Mouse (Mus musculus) lung, adult 2 months (tissue): ENCODE measurements around the gene Trmu. TPM values are rescaled to one million over a fixed set of nuclear protein-coding genes. Genes with fewer than 3 reads are reported as not detected.
"Not testable (repeated sequence)": the region's sequence is repeated elsewhere in the genome, so short reads cannot be mapped to it uniquely, and the experiment has no call there.

Experiments
- DNase-seq: peaks from one replicate; pipeline ENCODE4 v3.0.0; 2022
- H3K4me1 ChIP-seq: fragments of 200-500 bp; 2 replicates; pipeline ENCODE4 v1.6.1; 2011; ENCODE audit warnings: low read length; ENCODE audit not compliant: control insufficient read depth, insufficient read depth
- H3K4me3 ChIP-seq: fragments of 200-500 bp; replicated peaks from 2 replicates; pipeline ENCODE3; 2011; ENCODE audit warnings: low read depth, mild to moderate bottlenecking, control low read depth, low read length; ENCODE audit errors: extremely low read depth
- CTCF ChIP-seq: fragments of 200-500 bp; IDR thresholded peaks from 2 replicates; pipeline ENCODE4 v1.5.1; 2011; ENCODE audit warnings: mild to moderate bottlenecking, low read length, control low read depth; ENCODE audit not compliant: insufficient read depth
- POLR2A ChIP-seq: fragments of 200-500 bp; IDR thresholded peaks from 2 replicates; pipeline ENCODE4 v1.6.1; 2011; ENCODE audit warnings: low read depth, mild to moderate bottlenecking, control low read depth, low read length, borderline replicate concordance; ENCODE audit errors: extremely low read depth
- WGBS: fragments of 180-500 bp; shearing (Covaris S2); methylation state at CpG from one replicate; pipeline ENCODE4 v1.1.7; 2018; 5-methylcytosine and 5-hydroxymethylcytosine counted together
- polyA plus RNA-seq: library from polyadenylated mRNA; depleted of rRNA; stranded (reverse); fragments of >200 nt; gene quantifications from 2 replicates; pipeline ENCODE4 v1.2.3, GENCODE M21; 2012

The Trmu gene
- polyA plus RNA-seq, 1 experiment = 43.9 TPM

DNA sequence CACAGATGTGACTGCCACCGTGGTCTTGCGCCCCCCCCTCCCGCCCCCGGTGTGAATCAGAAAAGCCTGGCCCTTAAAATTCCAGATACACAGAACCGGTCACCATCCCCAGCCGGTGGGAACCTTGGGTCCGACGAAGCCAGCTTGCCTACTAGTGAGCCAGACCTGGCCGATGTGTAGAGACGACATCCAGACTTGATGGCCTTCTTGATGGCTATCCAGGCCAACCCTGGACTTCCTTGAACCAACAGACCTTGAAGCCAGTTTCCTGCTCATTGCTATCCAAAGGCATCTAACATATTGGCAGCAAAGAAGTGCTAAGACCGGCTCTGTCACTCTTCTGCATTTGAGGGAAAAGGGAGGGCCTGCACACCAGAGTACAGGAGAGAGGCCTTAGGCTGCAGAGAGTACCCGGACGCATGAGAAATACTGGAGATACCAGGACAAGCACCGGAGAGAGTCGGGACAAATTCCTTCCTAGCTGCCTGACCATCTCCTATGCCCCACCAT lies 20.1 kb upstream of the Trmu start:
- 10% methylated on average over 15 of the region's 15 CpGs for WGBS
- DNase-seq = no peak
- TF ChIP-seq POLR2A (no peak), CTCF (no peak)
- Histone ChIP-seq H3K4me1 (no peaks in the 10 kb centered on the region), H3K4me3 (peak overlapping the region; percentile 72)

DNA sequence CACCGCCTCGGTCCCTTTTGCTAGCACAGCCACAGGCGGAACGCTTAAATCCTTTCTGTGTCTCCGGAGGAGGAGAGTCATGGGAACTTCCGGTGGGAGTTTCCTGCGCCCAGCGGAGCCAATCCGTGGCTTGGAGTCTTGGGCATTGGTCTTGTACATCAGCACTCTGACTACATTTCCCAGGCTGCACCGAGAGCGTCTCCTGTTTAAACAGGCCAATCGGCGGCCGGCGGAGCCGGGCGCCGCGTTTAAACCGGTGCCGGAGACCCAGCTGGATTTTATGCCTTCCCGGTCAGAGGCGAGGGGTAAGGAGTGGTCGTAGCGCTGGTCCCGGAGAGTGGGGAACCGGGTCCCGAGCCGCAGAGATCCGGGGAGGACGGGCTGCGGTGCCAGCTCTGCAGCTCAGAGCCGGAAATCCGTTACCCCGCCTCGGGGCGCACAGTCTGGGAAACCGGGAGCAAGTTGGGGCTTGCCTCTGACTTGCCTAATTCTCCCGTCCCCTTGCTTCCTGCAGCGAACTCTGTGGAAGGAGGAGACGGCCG lies 19.6 kb upstream of the Trmu start, which contains the start of gene Gtse1:
Gtse1 (plus strand) TSS at position 256 of the 542 bp plus-strand sequence.
- under 1% methylated on average over 42 of the region's 42 CpGs for WGBS
- no peaks in the 10 kb centered on the region for H3K4me1 ChIP-seq
- H3K4me3 ChIP-seq = peak within 1 kb of the TSS; percentile 72
- peak; percentile 93 for DNase-seq
- TF ChIP-seq POLR2A (peak; percentile 76; the same call in 1 of the 2 replicates), CTCF (no peak)

DNA sequence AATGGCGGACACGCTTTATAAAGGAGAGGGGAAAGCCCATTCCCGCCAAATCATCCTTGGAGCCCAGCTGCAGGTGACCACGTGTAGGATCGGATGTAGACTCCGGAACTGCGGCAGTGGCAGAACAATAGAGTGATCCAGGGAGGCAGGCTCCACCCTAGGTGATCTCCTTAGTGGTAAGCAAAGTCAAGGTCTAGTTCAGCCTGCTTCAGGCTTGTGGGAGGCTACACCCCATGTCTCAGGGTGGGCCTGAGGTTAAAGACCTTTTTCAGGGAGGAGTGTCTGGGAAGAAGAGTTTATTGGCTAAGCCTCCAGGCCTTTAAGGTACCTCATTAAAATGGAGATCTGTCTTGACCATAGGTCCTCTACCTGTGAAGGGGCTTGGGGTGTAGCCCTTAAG lies 13.2 kb upstream of the Trmu start:
- not testable (repeated sequence) for H3K4me3 ChIP-seq, H3K4me1 ChIP-seq, DNase-seq
- 90% methylated on average over 7 of the region's 7 CpGs for WGBS

DNA sequence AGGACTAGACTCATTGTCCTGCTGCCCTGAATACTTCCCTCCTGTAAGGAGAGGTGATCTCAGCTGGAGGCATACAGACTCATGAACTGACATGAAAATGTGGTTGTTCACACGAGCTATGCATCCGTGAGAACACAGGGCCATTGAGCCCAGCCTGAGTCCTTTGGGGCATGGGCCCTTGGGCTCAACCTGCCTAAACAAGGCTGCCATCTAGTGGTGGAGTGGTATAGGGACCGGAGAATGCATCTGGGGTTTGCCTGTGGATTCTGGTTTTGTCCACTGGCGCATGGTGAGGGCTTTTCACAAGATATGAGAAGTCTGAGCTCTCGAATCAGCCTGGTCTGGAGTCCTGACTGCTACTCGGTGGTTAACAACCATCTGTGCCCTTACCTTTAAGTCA lies 11.4 kb upstream of the Trmu start:
- Histone ChIP-seq H3K4me3 (no peak overlapping the region), H3K4me1 (no peaks in the 10 kb centered on the region)
- WGBS = 39% methylated on average over 6 of the region's 6 CpGs
- TF ChIP-seq CTCF = peak; percentile 97
- TF ChIP-seq POLR2A = no peak
- DNase-seq = peak; percentile 67

DNA sequence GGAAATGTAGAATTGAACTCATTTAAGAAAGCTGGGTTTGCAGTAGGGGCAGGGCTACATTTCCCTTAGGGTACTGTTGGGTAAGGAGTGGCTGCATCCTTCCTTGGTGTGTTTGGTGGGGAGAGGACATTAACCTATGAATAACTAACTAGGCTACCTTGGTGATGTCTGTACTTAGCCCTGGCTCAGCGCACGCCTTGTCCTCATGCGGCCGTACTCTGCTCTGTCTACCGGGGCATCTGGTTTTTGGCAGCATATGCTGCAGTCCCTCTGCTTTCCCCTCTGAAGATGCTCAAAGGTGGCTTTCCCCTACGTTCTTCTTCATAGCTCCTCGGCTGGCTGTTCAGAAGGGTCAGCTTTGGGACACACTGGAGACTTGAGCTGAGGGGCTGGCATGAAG lies 1.8 kb upstream of the Trmu start:
- Histone ChIP-seq H3K4me3 (no peak overlapping the region), H3K4me1 (peaks cover 6% of the 10 kb centered on the region; the same call in 1 of the 2 replicates)
- no peak for TF ChIP-seq CTCF
- 95% methylated on average over 7 of the region's 7 CpGs for WGBS
- no peak for DNase-seq

DNA sequence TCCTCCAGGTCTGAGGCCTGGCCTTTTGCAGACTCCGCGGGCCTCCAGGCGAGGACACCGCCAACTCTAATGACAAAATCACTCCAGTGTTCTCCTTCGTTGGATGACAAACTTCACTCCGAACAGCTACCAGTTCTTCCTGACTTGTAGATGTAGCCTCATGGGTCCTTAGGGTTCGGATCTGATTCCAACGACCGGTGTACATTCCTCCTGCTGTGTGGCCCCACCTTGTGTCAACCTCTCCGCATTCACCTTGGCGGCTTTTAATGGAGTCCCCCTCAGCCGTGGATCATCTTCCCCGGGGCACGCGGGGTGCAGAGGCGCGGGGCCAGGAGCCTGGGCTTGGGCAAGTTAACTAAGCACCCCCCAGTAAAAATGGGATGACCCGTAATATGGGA lies 385 bp downstream of the Trmu start:
- TF ChIP-seq CTCF (no peak), POLR2A (no peak)
- WGBS = 1% methylated on average over 18 of the region's 18 CpGs
- peaks cover 6% of the 10 kb centered on the region; the same call in 1 of the 2 replicates for H3K4me1 ChIP-seq
- DNase-seq = no peak
- peak overlapping the region; percentile 82 for H3K4me3 ChIP-seq

DNA sequence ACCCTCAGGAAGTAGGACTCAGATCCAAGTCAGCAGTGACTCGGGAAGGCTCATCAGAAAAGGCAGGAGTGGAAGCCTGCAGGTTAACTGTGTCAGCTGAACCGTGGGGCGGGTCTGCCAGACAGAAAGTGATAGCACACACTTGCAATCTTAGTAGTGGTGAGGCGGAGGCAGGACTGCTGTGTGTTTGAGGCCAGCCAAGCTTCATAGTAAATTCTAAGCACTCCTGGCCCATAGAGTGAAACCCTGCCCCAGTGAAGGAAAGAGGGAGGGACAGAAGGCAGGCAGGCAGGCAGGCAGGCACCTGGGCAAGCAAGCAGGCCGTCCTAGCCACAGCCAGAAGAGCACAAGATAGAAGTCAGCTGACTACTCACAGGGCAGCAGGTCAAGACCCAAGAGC lies 6.5 kb downstream of the Trmu start:
- TF ChIP-seq CTCF (no peak), POLR2A (no peak)
- Histone ChIP-seq H3K4me3 (no peak overlapping the region), H3K4me1 (no peaks in the 10 kb centered on the region)
- DNase-seq = no peak
- WGBS = 81% methylated on average over 5 of the region's 5 CpGs

DNA sequence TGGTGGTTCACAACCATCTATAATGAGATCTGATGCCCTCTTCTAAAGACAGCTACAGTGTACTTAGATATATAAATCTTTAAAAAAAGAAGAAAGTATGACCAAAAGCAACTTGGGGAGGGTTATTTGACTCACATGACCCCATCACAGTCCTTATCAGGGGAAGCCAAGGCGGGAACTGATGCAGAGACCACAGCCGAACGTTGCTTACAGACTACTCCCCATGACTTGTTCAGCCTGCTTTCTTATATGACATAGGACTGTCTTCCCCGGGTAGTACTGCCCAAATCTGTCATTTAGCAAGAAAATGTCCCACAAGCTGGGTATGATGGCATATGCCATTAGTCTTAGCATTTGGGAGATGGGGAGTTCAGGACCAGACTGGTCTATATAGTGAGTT lies 10.1 kb downstream of the Trmu start:
- Histone ChIP-seq H3K4me3 (no peak overlapping the region), H3K4me1 (no peaks in the 10 kb centered on the region)
- WGBS = 90% methylated on average over 4 of the region's 4 CpGs
- no peak for TF ChIP-seq POLR2A
- TF ChIP-seq CTCF = no peak
- no peak for DNase-seq

DNA sequence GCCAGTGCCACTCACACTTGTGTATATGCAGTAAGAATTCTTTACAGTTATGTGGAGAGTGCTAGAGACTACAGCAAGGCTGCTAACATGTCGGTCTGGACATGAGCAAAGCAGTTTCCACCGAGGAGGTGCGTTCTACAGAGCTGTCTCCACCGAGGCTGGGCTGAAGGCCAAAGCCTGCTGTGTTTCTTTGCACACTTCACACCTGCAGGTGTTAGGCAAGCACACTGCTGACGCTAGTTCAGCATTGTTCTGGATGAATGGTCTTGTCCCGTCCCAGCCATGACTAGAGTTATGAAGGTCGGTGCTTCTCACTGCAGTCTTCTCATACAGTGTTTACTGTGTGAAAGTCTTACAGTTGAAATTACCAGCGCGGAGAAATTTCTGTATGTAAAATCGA lies 12.9 kb downstream of the Trmu start:
- Histone ChIP-seq H3K4me3 (no peak overlapping the region), H3K4me1 (no peaks in the 10 kb centered on the region)
- TF ChIP-seq POLR2A (no peak), CTCF (no peak)
- no peak for DNase-seq
- 65% methylated on average over 10 of the region's 10 CpGs for WGBS

DNA sequence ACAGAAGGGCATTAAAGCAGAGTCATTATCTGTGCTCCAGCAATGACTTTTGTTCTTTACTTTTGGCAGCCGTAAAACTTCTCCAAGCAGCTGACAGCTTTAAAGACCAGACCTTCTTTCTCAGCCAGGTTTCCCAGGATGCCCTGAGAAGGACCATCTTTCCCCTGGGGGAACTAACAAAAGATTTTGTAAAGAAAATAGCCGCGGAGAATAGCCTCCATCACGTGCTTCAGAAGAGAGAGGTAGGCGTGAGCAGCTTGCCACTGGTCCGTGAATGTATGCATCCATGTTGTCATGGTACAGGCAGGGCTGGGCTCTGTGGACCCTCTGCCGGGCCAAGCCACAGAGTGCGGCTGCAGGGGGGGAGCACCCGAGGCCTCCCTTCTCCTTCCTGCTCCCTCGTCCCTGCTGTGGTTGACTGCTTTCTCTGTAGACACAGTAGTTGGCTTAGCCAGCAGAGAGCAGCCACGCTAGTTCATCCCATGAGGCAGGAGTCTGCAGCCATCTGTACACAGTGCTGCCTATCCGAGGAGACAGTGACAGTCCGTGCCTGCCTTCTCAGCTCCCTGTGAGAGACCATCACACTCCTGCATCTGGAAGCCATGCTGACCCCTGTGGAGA lies 13.5 kb downstream of the Trmu start:
- DNase-seq = no peak
- WGBS = 88% methylated on average over 13 of the region's 13 CpGs
- Histone ChIP-seq H3K4me1 (no peaks in the 10 kb centered on the region), H3K4me3 (no peak overlapping the region)
- TF ChIP-seq POLR2A (no peak), CTCF (no peak)
